Mouse (Mus musculus): ENCODE results near the gene Vps8.

Gene Vps8

GRCm38 (mm10) chr16:21628061-21628591 is 205.2 kb downstream of the Vps8 start:
- no peak for DNase-seq (ENCODE audit: low spot score in 2 of 2)

GRCm38 (mm10) chr16:21630614-21631013 is 207.7 kb downstream of the Vps8 start:
- DNase-seq (ENCODE audit: low spot score in 2 of 2), result no peak

GRCm38 (mm10) chr16:21631815-21632222 is 208.9 kb downstream of the Vps8 start:
- no peak for DNase-seq (ENCODE audit: low spot score in 2 of 2)

- no peak for DNase-seq (ENCODE audit: low spot score in 2 of 2)
These were observed 211.5 kb downstream of the Vps8 start for GRCm38 (mm10) chr16:21634460-21634859.

GRCm38 (mm10) chr16:21636156-21636853 is 213.4 kb downstream of the Vps8 start:
- DNase-seq (ENCODE audit: low spot score in 2 of 2), result no peak

GRCm38 (mm10) chr16:21637201-21637819 is 214.4 kb downstream of the Vps8 start:
- DNase-seq (ENCODE audit: low spot score in 2 of 2), result no peak

GRCm38 (mm10) chr16:21640766-21641499 is 218.0 kb downstream of the Vps8 start:
- DNase-seq (ENCODE audit: low spot score in 2 of 2), result no peak

GRCm38 (mm10) chr16:21641944-21642343 is 219.0 kb downstream of the Vps8 start:
- no peak for DNase-seq (ENCODE audit: low spot score in 2 of 2)

- no peak for DNase-seq (ENCODE audit: low spot score in 2 of 2)
These were observed 220.0 kb downstream of the Vps8 start for GRCm38 (mm10) chr16:21642906-21643305.

GRCm38 (mm10) chr16:21643621-21644041 is 220.7 kb downstream of the Vps8 start:
- DNase-seq (ENCODE audit: low spot score in 2 of 2), result no peak

GRCm38 (mm10) chr16:21644066-21644561 is 221.2 kb downstream of the Vps8 start:
- peak; percentile 33 to 37 for DNase-seq (ENCODE audit: low spot score in 2 of 2)

GRCm38 (mm10) chr16:21644574-21644973 is 221.7 kb downstream of the Vps8 start:
- DNase-seq (ENCODE audit: low spot score in 2 of 2), result no peak

- no peak for DNase-seq (ENCODE audit: low spot score in 2 of 2)
These were observed 223.0 kb downstream of the Vps8 start for GRCm38 (mm10) chr16:21645915-21646314.

GRCm38 (mm10) chr16:21646496-21646895 is 223.6 kb downstream of the Vps8 start:
- DNase-seq (ENCODE audit: low spot score in 2 of 2), result no peak

GRCm38 (mm10) chr16:21648800-21649199 is 225.9 kb downstream of the Vps8 start:
- no peak for DNase-seq (ENCODE audit: low spot score in 2 of 2)

- DNase-seq (ENCODE audit: low spot score in 2 of 2), result no peak
These were observed 227.4 kb downstream of the Vps8 start for GRCm38 (mm10) chr16:21650289-21650688.

GRCm38 (mm10) chr16:21651161-21651560 is 228.2 kb downstream of the Vps8 start:
- no peak for DNase-seq (ENCODE audit: low spot score in 2 of 2)

- DNase-seq (ENCODE audit: low spot score in 2 of 2), result no peak
These were observed 230.2 kb downstream of the Vps8 start for GRCm38 (mm10) chr16:21653151-21653550.

- DNase-seq (ENCODE audit: low spot score in 2 of 2), result no peak
These were observed 231.5 kb downstream of the Vps8 start for GRCm38 (mm10) chr16:21654384-21654783.

GRCm38 (mm10) chr16:21655291-21655690 is 232.4 kb downstream of the Vps8 start:
- no peak for DNase-seq (ENCODE audit: low spot score in 2 of 2)

GRCm38 (mm10) chr16:21655961-21656360 is 233.0 kb downstream of the Vps8 start:
- DNase-seq (ENCODE audit: low spot score in 2 of 2), result no peak

- DNase-seq (ENCODE audit: low spot score in 2 of 2), result no peak
These were observed 241.9 kb downstream of the Vps8 start for GRCm38 (mm10) chr16:21664633-21665363.

Measured in right cerebral cortex, postnatal 36 days (tissue).